Mouse (Mus musculus): Measurements from ENCODE around the gene Timp1. TPM values are rescaled to one million over a fixed set of nuclear protein-coding genes. Genes with fewer than 3 reads are reported as not detected.

Timp1 gene
- polyA plus RNA-seq, 1 experiment: 29.4 TPM

DNA sequence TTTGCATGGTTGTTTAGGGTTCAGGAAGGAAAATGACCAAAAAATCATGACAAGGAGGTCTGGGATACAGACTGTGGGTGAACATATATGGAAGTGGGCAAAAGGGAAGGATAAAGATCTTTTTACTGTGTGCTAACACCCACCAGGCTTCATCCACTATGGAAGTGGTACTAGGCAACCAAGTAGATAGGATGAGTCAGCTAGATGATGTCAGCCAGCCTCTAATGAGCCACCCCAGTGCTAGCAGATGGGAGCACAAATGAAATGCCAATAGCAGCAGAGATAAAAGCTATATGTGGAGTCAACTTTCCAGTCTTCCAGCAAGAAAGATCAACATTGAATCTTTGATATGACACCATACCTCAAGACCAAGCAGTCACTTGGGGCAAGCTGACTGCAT, 45.1 kb downstream of the Timp1 start:
- H3K4me3 ChIP-seq (replicated peaks; ENCODE audit: control insufficient read depth, low read depth, low read length): no peak overlapping the region
- TF ChIP-seq POLR2A (IDR thresholded peaks at IDR 0.05; ENCODE audit: borderline replicate concordance, control insufficient read depth, low read depth, low read length): no peak
- TF ChIP-seq CTCF (IDR thresholded peaks at IDR 0.05; ENCODE audit: control insufficient read depth, insufficient read depth, low read length): no peak
- H3K27ac ChIP-seq (ENCODE audit: control insufficient read depth, insufficient read depth, low read depth, low read length, poor library complexity): no peak overlapping the region
- no peaks in the 10 kb centered on the region for H3K4me1 ChIP-seq (ENCODE audit: control insufficient read depth, insufficient read depth, low read length)

- TF ChIP-seq POLR2A (IDR thresholded peaks at IDR 0.05; ENCODE audit: borderline replicate concordance, control insufficient read depth, low read depth, low read length) (no peak), CTCF (IDR thresholded peaks at IDR 0.05; ENCODE audit: control insufficient read depth, insufficient read depth, low read length) (no peak)
- Histone ChIP-seq H3K27ac (ENCODE audit: control insufficient read depth, insufficient read depth, low read depth, low read length, poor library complexity) (no peak overlapping the region; the same call in 1 of the 2 replicates), H3K4me1 (ENCODE audit: control insufficient read depth, insufficient read depth, low read length) (no peaks in the 10 kb centered on the region), H3K4me3 (replicated peaks; ENCODE audit: control insufficient read depth, low read depth, low read length) (peak overlapping the region; percentile 55)
- 6% methylated on average over 49 of the region's 49 CpGs for WGBS
Measured at GRCm38 (mm10) chrX:20920249-20920843, 50.4 kb downstream of the Timp1 start.

DNA sequence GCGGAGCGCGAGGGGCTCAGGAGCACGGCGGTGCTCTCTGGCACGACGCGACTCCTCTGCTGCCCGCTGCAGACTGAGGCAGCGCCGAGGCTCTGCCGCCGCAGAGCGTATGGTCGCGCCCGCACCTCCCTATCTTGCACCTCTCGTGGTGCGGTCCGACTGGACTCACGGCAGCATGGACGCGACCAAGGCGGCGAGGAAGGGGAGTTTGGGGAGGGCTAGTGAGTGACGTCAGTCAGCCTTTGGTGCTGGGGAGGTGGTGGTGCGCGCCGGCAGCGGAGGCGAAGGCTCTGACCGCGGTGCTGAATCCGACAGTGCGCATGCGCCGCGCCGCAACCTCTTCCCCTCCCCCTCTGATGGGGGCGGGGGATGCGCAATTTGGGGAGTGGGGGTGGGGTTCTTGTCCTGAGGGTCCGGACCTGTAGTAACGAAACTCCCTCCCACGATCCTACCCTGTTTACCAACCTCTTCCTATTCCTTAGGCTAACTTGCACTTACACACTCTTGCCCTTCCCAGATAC, 50.9 kb downstream of the Timp1 start, which contains the start of gene Syn1:
Gene Syn1, minus strand, starts transcription at position 161 of the 521 bp plus-strand sequence.
- Histone ChIP-seq H3K4me1 (ENCODE audit: control insufficient read depth, insufficient read depth, low read length) (no peaks in the 10 kb centered on the region), H3K4me3 (replicated peaks; ENCODE audit: control insufficient read depth, low read depth, low read length) (peak within 1 kb of the TSS; percentile 55), H3K27ac (ENCODE audit: control insufficient read depth, insufficient read depth, low read depth, low read length, poor library complexity) (no peak within 1 kb of the TSS; the same call in 1 of the 2 replicates)
- 10% methylated on average over 38 of the region's 44 CpGs for WGBS
- TF ChIP-seq POLR2A (IDR thresholded peaks at IDR 0.05; ENCODE audit: borderline replicate concordance, control insufficient read depth, low read depth, low read length) (no peak), CTCF (IDR thresholded peaks at IDR 0.05; ENCODE audit: control insufficient read depth, insufficient read depth, low read length) (no peak)

- TF ChIP-seq CTCF (IDR thresholded peaks at IDR 0.05; ENCODE audit: control insufficient read depth, insufficient read depth, low read length): no peak
Measured at GRCm38 (mm10) chrX:20921366-20921765, 51.4 kb downstream of the Timp1 start.

DNA sequence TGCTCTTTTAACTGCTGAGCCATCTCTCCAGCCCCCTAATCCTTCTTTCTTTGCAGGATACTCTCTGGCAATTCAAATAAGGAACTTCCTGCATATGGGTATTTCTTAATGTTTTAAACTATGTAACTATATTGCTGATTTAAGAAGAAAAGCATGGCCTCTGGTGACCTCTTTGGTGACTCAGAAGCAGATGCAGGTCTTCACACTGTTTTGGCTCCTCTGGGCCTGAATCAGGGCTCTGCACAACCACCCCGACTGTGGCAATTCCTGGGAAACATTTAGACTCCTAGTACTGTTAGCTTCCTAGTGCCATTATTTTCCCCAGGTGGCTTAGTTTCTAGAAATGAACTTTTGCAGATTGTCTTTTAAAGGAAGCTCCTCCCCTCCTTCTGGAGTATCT, 53.5 kb downstream of the Timp1 start:
- WGBS: 79% methylated on average over 1 of the region's 1 CpGs
- Histone ChIP-seq H3K4me3 (replicated peaks; ENCODE audit: control insufficient read depth, low read depth, low read length) (no peak overlapping the region), H3K4me1 (ENCODE audit: control insufficient read depth, insufficient read depth, low read length) (no peaks in the 10 kb centered on the region), H3K27ac (ENCODE audit: control insufficient read depth, insufficient read depth, low read depth, low read length, poor library complexity) (no peak overlapping the region)
- TF ChIP-seq POLR2A (IDR thresholded peaks at IDR 0.05; ENCODE audit: borderline replicate concordance, control insufficient read depth, low read depth, low read length): no peak
- no peak for TF ChIP-seq CTCF (IDR thresholded peaks at IDR 0.05; ENCODE audit: control insufficient read depth, insufficient read depth, low read length)

More at GRCm38 (mm10) chrX:20921366-20921765, 51.4 kb downstream of the Timp1 start:
- no peaks in the 10 kb centered on the region for H3K4me1 ChIP-seq (ENCODE audit: control insufficient read depth, insufficient read depth, low read length)
- no peak overlapping the region for H3K4me3 ChIP-seq (replicated peaks; ENCODE audit: control insufficient read depth, low read depth, low read length)
- WGBS: 45% methylated on average over 5 of the region's 5 CpGs
- H3K27ac ChIP-seq (ENCODE audit: control insufficient read depth, insufficient read depth, low read depth, low read length, poor library complexity): no peak overlapping the region

Other genes starting within 250 kb of the Timp1 start
- gene Uba1, start 211.8 kb upstream of the Timp1 start, polyA plus RNA-seq (2011; ENCODE audit: insufficient read depth, insufficient read length, low replicate concordance, missing spikeins): 45.8 and 49.6 TPM in 2 replicates
- 61.5 and 71.7 TPM in 2 replicates for gene Cdk16, start 182.2 kb upstream of the Timp1 start, polyA plus RNA-seq (2011; ENCODE audit: insufficient read depth, insufficient read length, low replicate concordance, missing spikeins)
- 8.1 and 13.8 TPM in 2 replicates for gene Usp11, start 166.3 kb upstream of the Timp1 start, polyA plus RNA-seq (2011; ENCODE audit: insufficient read depth, insufficient read length, low replicate concordance, missing spikeins)
- gene Araf, start 72.4 kb upstream of the Timp1 start, polyA plus RNA-seq (2011; ENCODE audit: insufficient read depth, insufficient read length, low replicate concordance, missing spikeins): 37.0 and 71.7 TPM in 2 replicates
- 0.47 and 0.50 TPM in 2 replicates for gene Syn1, start 50.8 kb downstream of the Timp1 start, polyA plus RNA-seq (2011; ENCODE audit: insufficient read depth, insufficient read length, low replicate concordance, missing spikeins)
- gene Cfp, start 61.4 kb downstream of the Timp1 start, polyA plus RNA-seq (2011; ENCODE audit: insufficient read depth, insufficient read length, low replicate concordance, missing spikeins): 64.4 and 170 TPM in 2 replicates
- gene Elk1, start 80.4 kb downstream of the Timp1 start, polyA plus RNA-seq (2011; ENCODE audit: insufficient read depth, insufficient read length, low replicate concordance, missing spikeins): 2.1 and 5.0 TPM in 2 replicates
- 32.4 and 51.5 TPM in 2 replicates for gene Uxt, start 91.9 kb downstream of the Timp1 start, polyA plus RNA-seq (2011; ENCODE audit: insufficient read depth, insufficient read length, low replicate concordance, missing spikeins)
- gene Zfp182, start 192.2 kb downstream of the Timp1 start, polyA plus RNA-seq (2011; ENCODE audit: insufficient read depth, insufficient read length, low replicate concordance, missing spikeins): 6.7 and 10.7 TPM in 2 replicates
- not detected in 2 replicates for gene Spaca5, start 198.2 kb downstream of the Timp1 start, polyA plus RNA-seq (2011; ENCODE audit: insufficient read depth, insufficient read length, low replicate concordance, missing spikeins)
- 0.55 TPM in 1 of 2 replicates, not detected in the other for gene Zfp300, start 219.4 kb downstream of the Timp1 start, polyA plus RNA-seq (2011; ENCODE audit: insufficient read depth, insufficient read length, low replicate concordance, missing spikeins)
- gene Ssxa1, start 245.7 kb downstream of the Timp1 start, polyA plus RNA-seq (2011; ENCODE audit: insufficient read depth, insufficient read length, low replicate concordance, missing spikeins): not detected in 2 replicates